In the genomic region with DNA sequence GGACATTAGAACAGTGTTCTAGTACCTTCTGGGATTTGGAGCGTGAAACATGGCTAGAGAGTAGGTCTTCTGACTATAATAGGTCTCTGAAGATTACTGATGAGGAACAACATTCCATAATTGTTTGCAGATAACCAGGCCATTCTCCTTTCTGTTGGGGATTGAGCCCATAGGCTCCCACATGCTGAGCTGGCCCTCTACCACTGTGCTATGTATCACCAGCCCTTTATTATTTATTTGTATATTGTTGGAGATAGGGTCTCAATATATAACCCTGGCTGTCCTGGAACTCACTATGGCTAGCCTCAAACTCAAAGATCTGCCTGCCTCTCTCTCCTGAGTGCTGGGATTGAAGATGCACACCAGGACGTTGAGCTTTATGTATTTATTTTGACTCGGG, we compare ENCODE assay signal across 8 mouse cellular contexts. TPM values are rescaled to one million over a fixed set of nuclear protein-coding genes. Genes with fewer than 3 reads are reported as not detected.
DNase-seq lines count a peak whose midpoint lies in the region; ATAC-seq and TF ChIP-seq lines count a peak whose summit lies in the region.

No protein-coding gene starts in this region.

- DNase-seq in layer of hippocampus, adult 2 months (ENCODE audit: low spot score in 2 of 2): no peak
- DNase-seq in layer of hippocampus, postnatal 10 days (ENCODE audit: low spot score in 2 of 2): no peak
- DNase-seq in spleen, adult 18-20 months: no peak
- no peak for DNase-seq in right cerebral cortex, adult 2 months (ENCODE audit: low spot score in 2 of 2)

- peak overlapping the region; percentile 81; the same call in 1 of the 2 replicates for H3K9ac ChIP-seq in embryonic facial prominence, embryonic 13.5 days
- peak overlapping the region; percentile 52; the same call in 1 of the 2 replicates for H3K9ac ChIP-seq in intestine, embryonic 16.5 days (ENCODE audit: low read depth, low read length)
- peak overlapping the region; percentile 83 for H3K9ac ChIP-seq in neural tube, embryonic 13.5 days

- peaks cover 24% of the 10 kb centered on the region for H3K4me1 ChIP-seq in embryonic facial prominence, embryonic 13.5 days
- peaks cover 7% of the 10 kb centered on the region for H3K4me1 ChIP-seq in intestine, embryonic 16.5 days (ENCODE audit: control insufficient read depth, insufficient read depth, low read length)
- peaks cover 21% of the 10 kb centered on the region for H3K4me1 ChIP-seq in neural tube, embryonic 13.5 days (replicated peaks)

- no peaks in the 10 kb centered on the region for H3K9me3 ChIP-seq in embryonic facial prominence, embryonic 13.5 days
- H3K9me3 ChIP-seq in intestine, embryonic 16.5 days (ENCODE audit: control insufficient read depth, low read length): no peaks in the 10 kb centered on the region
- H3K9me3 ChIP-seq in neural tube, embryonic 13.5 days: no peaks in the 10 kb centered on the region

- no peak for TF ChIP-seq CTCF in layer of hippocampus, adult 2 months (conservative IDR thresholded peaks at IDR 0.05)

- H3K4me2 ChIP-seq in embryonic facial prominence, embryonic 13.5 days: peak overlapping the region; percentile 95
- peak overlapping the region; percentile 68 for H3K4me2 ChIP-seq in intestine, embryonic 16.5 days (ENCODE audit: low read depth, low read length)
- H3K4me2 ChIP-seq in neural tube, embryonic 13.5 days: peak overlapping the region; percentile 97

- no peak overlapping the region for H3K27ac ChIP-seq in layer of hippocampus, adult 2 months
- peak overlapping the region; percentile 11; the same call in 1 of the 2 replicates for H3K27ac ChIP-seq in embryonic facial prominence, embryonic 13.5 days
- no peak overlapping the region for H3K27ac ChIP-seq in intestine, embryonic 16.5 days (ENCODE audit: low read length)
- 0 out of 2 replicates have a peak overlapping the region, but pooled peaks have one; percentile 6 for H3K27ac ChIP-seq in neural tube, embryonic 13.5 days (replicated peaks)

- peak overlapping the region; percentile 68 for H3K4me3 ChIP-seq in layer of hippocampus, adult 2 months
- H3K4me3 ChIP-seq in embryonic facial prominence, embryonic 13.5 days: peak overlapping the region; percentile 75
- peak overlapping the region; percentile 76 for H3K4me3 ChIP-seq in intestine, embryonic 16.5 days (ENCODE audit: low read length)
- peak overlapping the region; percentile 73 for H3K4me3 ChIP-seq in neural tube, embryonic 13.5 days

- no peak for ATAC-seq in embryonic facial prominence, embryonic 13.5 days (ENCODE audit: insufficient number of reproducible peaks, insufficient read depth, low FRiP score, low TSS enrichment, low read depth)
- peak; percentile 28 for ATAC-seq in intestine, embryonic 16.5 days
- ATAC-seq in neural tube, embryonic 13.5 days (ENCODE audit: low read depth): peak; percentile 45; the same call in 1 of the 2 replicates
- no peak for ATAC-seq in inflammation-experienced regulatory T-cells, adult 6 months

- no peaks in the 10 kb centered on the region for H3K27me3 ChIP-seq in embryonic facial prominence, embryonic 13.5 days
- no peaks in the 10 kb centered on the region for H3K27me3 ChIP-seq in intestine, embryonic 16.5 days (replicated peaks; ENCODE audit: control insufficient read depth, insufficient read depth, low read length)
- H3K27me3 ChIP-seq in neural tube, embryonic 13.5 days: no peaks in the 10 kb centered on the region

- 57% methylated on average over 3 of the region's 3 CpGs for WGBS in embryonic facial prominence, embryonic 13.5 days
- 62% methylated on average over 3 of the region's 3 CpGs for WGBS in intestine, embryonic 16.5 days
- 59% methylated on average over 3 of the region's 3 CpGs for WGBS in neural tube, embryonic 13.5 days

- no peaks in the 10 kb centered on the region for H3K36me3 ChIP-seq in embryonic facial prominence, embryonic 13.5 days
- H3K36me3 ChIP-seq in intestine, embryonic 16.5 days (ENCODE audit: control insufficient read depth, insufficient read depth, low read length): no peaks in the 10 kb centered on the region
- H3K36me3 ChIP-seq in neural tube, embryonic 13.5 days: no peaks in the 10 kb centered on the region

RNA-seq across cellular contexts. Expression of gene Snx8, which starts 0.6 kb away (rescaled TPM):
- total RNA-seq in layer of hippocampus, adult 2 months (2021): 10 to 100 TPM in 1 of 2 experiments, 1 to 10 TPM in 1; 9.8 to 12.1 TPM
- total RNA-seq in layer of hippocampus, postnatal 10 days (2021): 10 to 100 TPM; 14.9 to 15.5 TPM
- polyA plus RNA-seq in embryonic facial prominence, embryonic 13.5 days (2015; fragmentation: Nextera tagmentation; extraction: Ambion mirVana): 19.0 and 19.7 TPM in 2 replicates
- polyA plus RNA-seq in intestine, embryonic 16.5 days (2015; fragmentation: Nextera tagmentation; extraction: Ambion mirVana): 35.9 and 45.2 TPM in 2 replicates
- polyA plus RNA-seq in neural tube, embryonic 13.5 days (2015; fragmentation: Nextera tagmentation; extraction: Ambion mirVana): 19.8 and 21.2 TPM in 2 replicates
- polyA plus RNA-seq in inflammation-experienced regulatory T-cells, adult 6 months (2017; shearing (Covaris generic)): 1 to 10 TPM in 2 of 3 experiments, under 1 TPM in 1; 0.50 to 2.1 (median 1.6) TPM

RNA-seq across cellular contexts. Expression of gene Eif3b, which starts 29.5 kb away (rescaled TPM):
- 10 to 100 TPM; 83.9 to 86.7 TPM for total RNA-seq in layer of hippocampus, adult 2 months (2021)
- total RNA-seq in layer of hippocampus, postnatal 10 days (2021): 100 to 1,000 TPM; 126 to 128 TPM
- 129 and 131 TPM in 2 replicates for polyA plus RNA-seq in embryonic facial prominence, embryonic 13.5 days (2015; fragmentation: Nextera tagmentation; extraction: Ambion mirVana)
- 85.2 and 89.0 TPM in 2 replicates for polyA plus RNA-seq in intestine, embryonic 16.5 days (2015; fragmentation: Nextera tagmentation; extraction: Ambion mirVana)
- 88.3 and 111 TPM in 2 replicates for polyA plus RNA-seq in neural tube, embryonic 13.5 days (2015; fragmentation: Nextera tagmentation; extraction: Ambion mirVana)
- polyA plus RNA-seq in inflammation-experienced regulatory T-cells, adult 6 months (2017; shearing (Covaris generic)): 10 to 100 TPM; 25.8 to 31.8 (median 29.5) TPM

RNA-seq across cellular contexts. Expression of gene Gm4869, which starts 55.8 kb away (rescaled TPM):
- total RNA-seq in layer of hippocampus, adult 2 months (2021): not detected
- not detected for total RNA-seq in layer of hippocampus, postnatal 10 days (2021)
- polyA plus RNA-seq in embryonic facial prominence, embryonic 13.5 days (2015; fragmentation: Nextera tagmentation; extraction: Ambion mirVana): not detected in 2 replicates
- not detected in 2 replicates for polyA plus RNA-seq in intestine, embryonic 16.5 days (2015; fragmentation: Nextera tagmentation; extraction: Ambion mirVana)
- polyA plus RNA-seq in neural tube, embryonic 13.5 days (2015; fragmentation: Nextera tagmentation; extraction: Ambion mirVana): not detected in 2 replicates
- polyA plus RNA-seq in inflammation-experienced regulatory T-cells, adult 6 months (2017; shearing (Covaris generic)): not detected

RNA-seq across cellular contexts. Expression of gene Mrm2, which starts 57.9 kb away (rescaled TPM):
- total RNA-seq in layer of hippocampus, adult 2 months (2021): 10 to 100 TPM in 1 of 2 experiments, 1 to 10 TPM in 1; 9.1 to 10.0 TPM
- 1 to 10 TPM; 8.4 to 9.4 TPM for total RNA-seq in layer of hippocampus, postnatal 10 days (2021)
- polyA plus RNA-seq in embryonic facial prominence, embryonic 13.5 days (2015; fragmentation: Nextera tagmentation; extraction: Ambion mirVana): 22.6 and 26.3 TPM in 2 replicates
- polyA plus RNA-seq in intestine, embryonic 16.5 days (2015; fragmentation: Nextera tagmentation; extraction: Ambion mirVana): 18.3 and 19.6 TPM in 2 replicates
- polyA plus RNA-seq in neural tube, embryonic 13.5 days (2015; fragmentation: Nextera tagmentation; extraction: Ambion mirVana): 16.7 and 18.8 TPM in 2 replicates
- polyA plus RNA-seq in inflammation-experienced regulatory T-cells, adult 6 months (2017; shearing (Covaris generic)): 10 to 100 TPM in 2 of 3 experiments, 1 to 10 TPM in 1; 7.8 to 12.4 (median 10.8) TPM

Comparison
In these comparisons a context has a peak if more than half of its experiments do, and no peak if none do; other contexts are left out.
1. H3K27ac ChIP-seq: peak in embryonic facial prominence, embryonic 13.5 days (single experiment) and neural tube, embryonic 13.5 days (single experiment); none in layer of hippocampus, adult 2 months (single experiment) and intestine, embryonic 16.5 days (single experiment).
2. ATAC-seq: peak in intestine, embryonic 16.5 days (single experiment) and neural tube, embryonic 13.5 days (single experiment); none in embryonic facial prominence, embryonic 13.5 days (single experiment) and inflammation-experienced regulatory T-cells, adult 6 months (single experiment).
3. Peak in every context shown above with its lines, with median percentiles within 50 percentile points of each other: H3K4me3 ChIP-seq, H3K4me2 ChIP-seq and H3K9ac ChIP-seq.